Mouse (Mus musculus): ENCODE results near the gene Olfr66. TPM values are rescaled to one million over a fixed set of nuclear protein-coding genes. Genes with fewer than 3 reads are reported as not detected.

The Olfr66 gene
- polyA plus RNA-seq, 3 experiments from 2014 or later, result not detected

Other genes starting within 250 kb of the Olfr66 start
- not detected for gene Olfr622, start 243.6 kb downstream of the Olfr66 start, polyA plus RNA-seq (2017; shearing (Covaris generic))
- gene Olfr623, start 222.6 kb downstream of the Olfr66 start, polyA plus RNA-seq (2017; shearing (Covaris generic)), result not detected
- not detected for gene Olfr624, start 215.1 kb downstream of the Olfr66 start, polyA plus RNA-seq (2017; shearing (Covaris generic))
- not detected for gene Olfr625-ps1, start 203.5 kb downstream of the Olfr66 start, polyA plus RNA-seq (2017; shearing (Covaris generic))
- not detected for gene Olfr243, start 171.6 kb downstream of the Olfr66 start, polyA plus RNA-seq (2017; shearing (Covaris generic))
- not detected for gene Olfr628, start 155.9 kb downstream of the Olfr66 start, polyA plus RNA-seq (2017; shearing (Covaris generic))
- not detected for gene Olfr629, start 141.3 kb downstream of the Olfr66 start, polyA plus RNA-seq (2017; shearing (Covaris generic))
- not detected for gene Olfr630, start 128.9 kb downstream of the Olfr66 start, polyA plus RNA-seq (2017; shearing (Covaris generic))
- under 1 TPM in 1 of 3 experiments, not detected in 2; 0.12 TPM for gene Olfr69, start 114.7 kb downstream of the Olfr66 start, polyA plus RNA-seq (2017; shearing (Covaris generic))
- not detected for gene Olfr68, start 106.6 kb downstream of the Olfr66 start, polyA plus RNA-seq (2017; shearing (Covaris generic))
- not detected for gene Olfr67, start 94.4 kb downstream of the Olfr66 start, polyA plus RNA-seq (2017; shearing (Covaris generic))
- 1 to 10 TPM; 2.9 to 8.6 (median 3.0) TPM for gene Hbb-bt, start 72.3 kb downstream of the Olfr66 start, polyA plus RNA-seq (2017; shearing (Covaris generic))
- gene Hbb-bs, start 58.2 kb downstream of the Olfr66 start, polyA plus RNA-seq (2017; shearing (Covaris generic)), result 10 to 100 TPM in 2 of 3 experiments, 1 to 10 TPM in 1; 9.8 to 22.5 (median 18.1) TPM
- not detected for gene Hbb-bh2, start 45.7 kb downstream of the Olfr66 start, polyA plus RNA-seq (2017; shearing (Covaris generic))
- gene Hbb-bh1, start 43.1 kb downstream of the Olfr66 start, polyA plus RNA-seq (2017; shearing (Covaris generic)), result not detected
- gene Hbb-y, start 33.0 kb downstream of the Olfr66 start, polyA plus RNA-seq (2017; shearing (Covaris generic)), result not detected
- gene Olfr64, start 8.2 kb upstream of the Olfr66 start, polyA plus RNA-seq (2017; shearing (Covaris generic)), result not detected
- not detected for gene Olfr65, start 17.2 kb upstream of the Olfr66 start, polyA plus RNA-seq (2017; shearing (Covaris generic))
- not detected for gene Olfr631, start 42.6 kb upstream of the Olfr66 start, polyA plus RNA-seq (2017; shearing (Covaris generic))
- gene Olfr632, start 48.1 kb upstream of the Olfr66 start, polyA plus RNA-seq (2017; shearing (Covaris generic)), result not detected
- gene Olfr633, start 58.2 kb upstream of the Olfr66 start, polyA plus RNA-seq (2017; shearing (Covaris generic)), result not detected
- gene Olfr635, start 84.9 kb upstream of the Olfr66 start, polyA plus RNA-seq (2017; shearing (Covaris generic)), result under 1 TPM in 1 of 3 experiments, not detected in 2; 0.07 TPM
- not detected for gene Olfr638, start 112.5 kb upstream of the Olfr66 start, polyA plus RNA-seq (2017; shearing (Covaris generic))
- gene Olfr639, start 131.1 kb upstream of the Olfr66 start, polyA plus RNA-seq (2017; shearing (Covaris generic)), result not detected
- gene Olfr640, start 139.3 kb upstream of the Olfr66 start, polyA plus RNA-seq (2017; shearing (Covaris generic)), result not detected
- gene Olfr641, start 149.2 kb upstream of the Olfr66 start, polyA plus RNA-seq (2017; shearing (Covaris generic)), result not detected
- gene Olfr642, start 166.4 kb upstream of the Olfr66 start, polyA plus RNA-seq (2017; shearing (Covaris generic)), result not detected
- not detected for gene 4930516K23Rik, start 175.2 kb upstream of the Olfr66 start, polyA plus RNA-seq (2017; shearing (Covaris generic))
- gene Olfr644, start 185.6 kb upstream of the Olfr66 start, polyA plus RNA-seq (2017; shearing (Covaris generic)), result not detected
- not detected for gene Olfr645, start 199.2 kb upstream of the Olfr66 start, polyA plus RNA-seq (2017; shearing (Covaris generic))
- not detected for gene Olfr646, start 218.6 kb upstream of the Olfr66 start, polyA plus RNA-seq (2017; shearing (Covaris generic))
- not detected for gene Ubqln5, start 243.6 kb upstream of the Olfr66 start, polyA plus RNA-seq (2017; shearing (Covaris generic))

Measured in inflammation-experienced regulatory T-cells, adult 6 months (primary cell).